Mouse (Mus musculus) stomach, embryonic 15.5 days (tissue): ENCODE data around the gene Lce6a. TPM values are rescaled to one million over a fixed set of nuclear protein-coding genes. Genes with fewer than 3 reads are reported as not detected.

Experiments used
- ATAC-seq: fragments of 200-750 bp; cut with Nextera tagmentation; 2 replicates; pipeline ENCODE4 v1.8.0; 2017; ENCODE audit warnings: low read depth, moderate number of reproducible peaks, moderate TSS enrichment; ENCODE audit not compliant: insufficient read depth, low FRiP score
- H3K27ac ChIP-seq: fragments of 300-500 bp; sonication (generic); 2 replicates; pipeline ENCODE4 v1.5.1; 2015; ENCODE audit warnings: mild to moderate bottlenecking, inconsistent platforms
- H3K27me3 ChIP-seq: fragments of 300-500 bp; sonication (generic); replicated peaks from 2 replicates; pipeline ENCODE4 v1.6.1; 2015; ENCODE audit warnings: inconsistent platforms
- H3K36me3 ChIP-seq: fragments of 300-500 bp; sonication (generic); 2 replicates; pipeline ENCODE4 v1.6.1; 2015; ENCODE audit warnings: inconsistent platforms
- H3K4me1 ChIP-seq: fragments of 300-500 bp; sonication (generic); 2 replicates; pipeline ENCODE4 v1.6.1; 2015; ENCODE audit warnings: inconsistent platforms
- H3K4me2 ChIP-seq: fragments of 300-500 bp; sonication (generic); 2 replicates; pipeline ENCODE4 v1.6.1; 2015; ENCODE audit warnings: mild to moderate bottlenecking, inconsistent platforms
- H3K4me3 ChIP-seq: fragments of 300-500 bp; sonication (generic); replicated peaks from 2 replicates; pipeline ENCODE4 v1.5.1; 2015; ENCODE audit warnings: inconsistent platforms
- H3K9ac ChIP-seq: fragments of 300-500 bp; sonication (generic); 2 replicates; pipeline ENCODE4 v1.6.1; 2015; ENCODE audit warnings: inconsistent platforms
- H3K9me3 ChIP-seq: fragments of 300-500 bp; sonication (generic); 2 replicates; pipeline ENCODE4 v1.6.1; 2016; ENCODE audit warnings: inconsistent platforms
- WGBS: fragments of 180-500 bp; shearing (Covaris S2); methylation state at CpG from one replicate; pipeline ENCODE4 v1.1.7; 2015; 5-methylcytosine and 5-hydroxymethylcytosine counted together
- polyA plus RNA-seq: library from polyadenylated mRNA; unstranded; fragments of >200 nt; fragmentation: Nextera tagmentation; extraction: Ambion mirVana; gene quantifications from 2 replicates; pipeline ENCODE4 v1.2.1, GENCODE M21; 2015

Gene Lce6a
- polyA plus RNA-seq = not detected in 2 replicates

- no peak within 1 kb of the TSS for H3K4me2 ChIP-seq
- H3K4me3 ChIP-seq = no peak within 1 kb of the TSS
- no peaks in the 10 kb centered on the region for H3K36me3 ChIP-seq
- H3K9me3 ChIP-seq = no peaks in the 10 kb centered on the region
- no peak within 1 kb of the TSS for H3K9ac ChIP-seq
- ATAC-seq = no peak
- H3K27me3 ChIP-seq = no peaks in the 10 kb centered on the region
- H3K27ac ChIP-seq = no peak within 1 kb of the TSS
- WGBS = 48% methylated on average over 2 of the region's 2 CpGs
- H3K4me1 ChIP-seq = no peaks in the 10 kb centered on the region
These were observed at the start of gene Lce6a for GRCm38 (mm10) chr3:92621560-92621959. TSS of gene Lce6a (minus strand) at chr3:92621660.

GRCm38 (mm10) chr3:92670215-92670614, 48.8 kb upstream of the Lce6a start, which contains the start of gene Lce1a2:
TSS of gene Lce1a2 (minus strand) at chr3:92670315.
- no peak within 1 kb of the TSS for H3K4me3 ChIP-seq
- H3K4me2 ChIP-seq = no peak within 1 kb of the TSS
- no peak within 1 kb of the TSS for H3K27ac ChIP-seq
- no peak within 1 kb of the TSS for H3K9ac ChIP-seq
- no peaks in the 10 kb centered on the region for H3K36me3 ChIP-seq
- H3K9me3 ChIP-seq = no peaks in the 10 kb centered on the region
- ATAC-seq = no peak
- H3K27me3 ChIP-seq = no peaks in the 10 kb centered on the region
- no peaks in the 10 kb centered on the region for H3K4me1 ChIP-seq

DNA sequence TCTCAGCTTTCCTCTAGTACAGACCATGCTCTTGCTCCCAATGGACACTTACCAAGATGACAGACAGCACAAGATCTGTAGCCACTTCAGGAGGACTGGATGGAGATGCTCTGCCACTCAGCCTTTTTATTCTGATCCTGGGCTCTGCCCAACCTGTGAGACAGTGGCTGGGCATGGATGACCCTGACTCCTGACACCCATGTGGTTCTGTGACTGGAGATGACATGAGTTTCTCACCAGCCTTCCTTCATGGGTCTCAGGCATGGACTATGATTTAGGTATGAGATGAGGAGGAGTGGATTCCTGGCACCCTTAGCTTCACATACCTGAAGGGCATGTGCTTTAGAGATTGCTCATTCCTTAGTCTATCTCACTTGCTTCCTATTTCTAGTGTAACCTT, 35.4 kb upstream of the Lce6a start, which contains the start of gene Lce1b:
Gene Lce1b, minus strand, starts transcription at position 101 of the 400 bp plus-strand sequence.
- Histone ChIP-seq H3K4me2 (no peak within 1 kb of the TSS), H3K36me3 (no peaks in the 10 kb centered on the region), H3K9me3 (no peaks in the 10 kb centered on the region), H3K9ac (no peak within 1 kb of the TSS), H3K27ac (no peak within 1 kb of the TSS), H3K4me1 (no peaks in the 10 kb centered on the region), H3K27me3 (no peaks in the 10 kb centered on the region), H3K4me3 (no peak within 1 kb of the TSS)
- ATAC-seq = no peak

DNA sequence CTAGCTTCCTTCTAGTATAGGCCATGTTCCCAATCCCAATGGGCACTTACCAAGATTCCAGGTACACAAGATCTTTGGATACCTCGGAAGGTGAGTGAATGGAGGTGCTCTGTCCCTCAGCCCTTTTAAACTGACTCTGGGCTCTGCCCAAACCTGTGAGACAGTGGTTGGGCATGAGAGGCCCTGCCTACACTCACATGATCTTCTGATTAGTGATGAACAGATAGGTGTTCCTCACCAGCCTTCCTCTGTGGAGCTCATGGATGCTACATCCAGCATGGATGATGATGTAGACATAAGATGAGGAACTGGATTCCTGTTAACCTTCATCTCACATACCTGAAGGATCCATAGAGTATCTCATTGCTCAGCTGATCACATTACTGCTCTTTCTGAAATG, 26.7 kb upstream of the Lce6a start, which contains the start of gene Lce1a1:
Gene Lce1a1, minus strand, starts transcription at position 101 of the 400 bp plus-strand sequence.
- no peaks in the 10 kb centered on the region for H3K36me3 ChIP-seq
- no peaks in the 10 kb centered on the region for H3K9me3 ChIP-seq
- no peak within 1 kb of the TSS for H3K4me2 ChIP-seq
- ATAC-seq = no peak
- H3K27ac ChIP-seq = no peak within 1 kb of the TSS
- no peaks in the 10 kb centered on the region for H3K4me1 ChIP-seq
- no peak within 1 kb of the TSS for H3K4me3 ChIP-seq
- no peaks in the 10 kb centered on the region for H3K27me3 ChIP-seq
- no peak within 1 kb of the TSS for H3K9ac ChIP-seq
- WGBS = 80% methylated on average over 1 of the region's 1 CpGs

GRCm38 (mm10) chr3:92639854-92640253, 18.4 kb upstream of the Lce6a start:
- no peak for ATAC-seq
- Histone ChIP-seq H3K36me3 (no peaks in the 10 kb centered on the region), H3K4me1 (no peaks in the 10 kb centered on the region), H3K9me3 (no peaks in the 10 kb centered on the region), H3K27ac (no peak overlapping the region), H3K4me3 (no peak overlapping the region), H3K9ac (no peak overlapping the region), H3K4me2 (no peak overlapping the region), H3K27me3 (no peaks in the 10 kb centered on the region)
- 93% methylated on average over 15 of the region's 15 CpGs for WGBS

GRCm38 (mm10) chr3:92638653-92638991, 17.2 kb upstream of the Lce6a start:
- WGBS = 60% methylated on average over 3 of the region's 3 CpGs
- no peaks in the 10 kb centered on the region for H3K36me3 ChIP-seq
- H3K4me2 ChIP-seq = no peak overlapping the region
- no peak for ATAC-seq
- H3K4me3 ChIP-seq = no peak overlapping the region
- H3K27me3 ChIP-seq = no peaks in the 10 kb centered on the region
- H3K27ac ChIP-seq = no peak overlapping the region
- H3K4me1 ChIP-seq = no peaks in the 10 kb centered on the region
- no peaks in the 10 kb centered on the region for H3K9me3 ChIP-seq
- no peak overlapping the region for H3K9ac ChIP-seq

- H3K4me3 ChIP-seq = no peak overlapping the region
- no peaks in the 10 kb centered on the region for H3K4me1 ChIP-seq
- H3K27me3 ChIP-seq = no peaks in the 10 kb centered on the region
- H3K27ac ChIP-seq = no peak overlapping the region
- no peak for ATAC-seq
- WGBS = 45% methylated on average over 1 of the region's 1 CpGs
- H3K4me2 ChIP-seq = no peak overlapping the region
- H3K36me3 ChIP-seq = no peaks in the 10 kb centered on the region
- no peaks in the 10 kb centered on the region for H3K9me3 ChIP-seq
- H3K9ac ChIP-seq = no peak overlapping the region
These were observed 16.5 kb upstream of the Lce6a start for GRCm38 (mm10) chr3:92637745-92638652.

- Histone ChIP-seq H3K9me3 (no peaks in the 10 kb centered on the region), H3K27me3 (no peaks in the 10 kb centered on the region), H3K36me3 (no peaks in the 10 kb centered on the region), H3K4me1 (no peaks in the 10 kb centered on the region), H3K4me3 (no peak overlapping the region), H3K27ac (no peak overlapping the region), H3K4me2 (no peak overlapping the region), H3K9ac (no peak overlapping the region)
- 43% methylated on average over 1 of the region's 1 CpGs for WGBS
- no peak for ATAC-seq
These were observed 11.7 kb downstream of the Lce6a start for GRCm38 (mm10) chr3:92609804-92610203.

GRCm38 (mm10) chr3:92607392-92607791, 14.1 kb downstream of the Lce6a start, which contains the start of gene 2210017I01Rik:
TSS of gene 2210017I01Rik (minus strand) at chr3:92607492.
- Histone ChIP-seq H3K27me3 (no peaks in the 10 kb centered on the region), H3K4me1 (no peaks in the 10 kb centered on the region), H3K9me3 (no peaks in the 10 kb centered on the region), H3K9ac (no peak within 1 kb of the TSS), H3K4me3 (no peak within 1 kb of the TSS), H3K36me3 (no peaks in the 10 kb centered on the region), H3K27ac (no peak within 1 kb of the TSS), H3K4me2 (no peak within 1 kb of the TSS)
- no peak for ATAC-seq

GRCm38 (mm10) chr3:92602169-92602568, 19.3 kb downstream of the Lce6a start:
- Histone ChIP-seq H3K27me3 (no peaks in the 10 kb centered on the region), H3K4me3 (no peak overlapping the region), H3K9me3 (no peaks in the 10 kb centered on the region), H3K27ac (no peak overlapping the region), H3K4me2 (no peak overlapping the region), H3K4me1 (no peaks in the 10 kb centered on the region), H3K9ac (no peak overlapping the region), H3K36me3 (no peaks in the 10 kb centered on the region)
- 40% methylated on average over 1 of the region's 1 CpGs for WGBS
- no peak for ATAC-seq

GRCm38 (mm10) chr3:92600456-92600855, 21.0 kb downstream of the Lce6a start:
- ATAC-seq = no peak
- Histone ChIP-seq H3K9ac (no peak overlapping the region), H3K4me3 (no peak overlapping the region), H3K4me2 (no peak overlapping the region), H3K27ac (no peak overlapping the region), H3K27me3 (no peaks in the 10 kb centered on the region), H3K36me3 (no peaks in the 10 kb centered on the region), H3K9me3 (no peaks in the 10 kb centered on the region), H3K4me1 (no peaks in the 10 kb centered on the region)
- WGBS = 51% methylated on average over 1 of the region's 1 CpGs

- ATAC-seq = no peak
- Histone ChIP-seq H3K4me3 (no peak overlapping the region), H3K4me2 (no peak overlapping the region), H3K4me1 (no peaks in the 10 kb centered on the region), H3K27ac (no peak overlapping the region), H3K9ac (no peak overlapping the region), H3K36me3 (no peaks in the 10 kb centered on the region), H3K9me3 (no peaks in the 10 kb centered on the region), H3K27me3 (no peaks in the 10 kb centered on the region)
These were observed 21.5 kb downstream of the Lce6a start for GRCm38 (mm10) chr3:92599973-92600372.
